Mouse (Mus musculus) gastrocnemius, postnatal 36 days (tissue): ENCODE measurements around the gene Ttc32. TPM values are rescaled to one million over a fixed set of nuclear protein-coding genes. Genes with fewer than 3 reads are reported as not detected.

Experiments used
- DNase-seq, 2 experiments: peaks; one replicate each; pipeline ENCODE4 v3.0.0; 2022
- intact Hi-C: fragments of 180-260 bp; cut with DNase I; formaldehyde crosslinking; loops from one replicate; pipeline ENCODE4 v1.15.1; 2025
- total RNA-seq, 2 experiments: library from RNA; stranded (reverse); gene quantifications; 2 replicates each; pipeline ENCODE4 v1.2.3; 2021

Gene Ttc32
- total RNA-seq, 2 experiments from 2014 or later, result 17.5 to 23.0 TPM

- no peak for DNase-seq
- intact Hi-C loops, result no loop called here
Observed at GRCm38 (mm10) chr12:9042316-9042715, 12.5 kb downstream of the Ttc32 start.

- intact Hi-C loops, result no loop called here
- no peak for DNase-seq
Observed at GRCm38 (mm10) chr12:9042759-9043158, 13.0 kb downstream of the Ttc32 start.

GRCm38 (mm10) chr12:9044666-9045065, 14.9 kb downstream of the Ttc32 start:
- DNase-seq, result no peak
- intact Hi-C loops, result no loop called here

GRCm38 (mm10) chr12:9046674-9047073, 16.9 kb downstream of the Ttc32 start:
- intact Hi-C loops, result no loop called here
- DNase-seq, result no peak

- DNase-seq, result no peak
- intact Hi-C loops, result no loop called here
Observed at GRCm38 (mm10) chr12:9048090-9048489, 18.3 kb downstream of the Ttc32 start.

GRCm38 (mm10) chr12:9050824-9051223, 21.0 kb downstream of the Ttc32 start:
- intact Hi-C loops, result loop anchor here (5.0 to 10.0 kb wide), 3 partner anchors 114 to 1386 kb away; no protein-coding TSS in a partner anchor

GRCm38 (mm10) chr12:9052075-9052829, 22.5 kb downstream of the Ttc32 start:
- DNase-seq, result peak; percentile 72 to 73
- intact Hi-C loops, result loop anchor here (5.0 to 10.0 kb wide), 3 partner anchors 113 to 1385 kb away; no protein-coding TSS in a partner anchor

More at GRCm38 (mm10) chr12:9050824-9051223, 21.0 kb downstream of the Ttc32 start:
- DNase-seq, result no peak

GRCm38 (mm10) chr12:9053345-9053744, 23.5 kb downstream of the Ttc32 start:
- no peak for DNase-seq
- intact Hi-C loops, result loop anchor here (5.0 to 10.0 kb wide), 3 partner anchors 111 to 1384 kb away; no protein-coding TSS in a partner anchor

GRCm38 (mm10) chr12:9054012-9054411, 24.2 kb downstream of the Ttc32 start:
- intact Hi-C loops, result loop anchor here (5.0 to 10.0 kb wide), 3 partner anchors 111 to 1383 kb away; no protein-coding TSS in a partner anchor
- no peak for DNase-seq

- intact Hi-C loops, result loop anchor here (5.0 to 10.0 kb wide), 2 partner anchors 110 to 1537 kb away; no protein-coding TSS in a partner anchor
Observed at GRCm38 (mm10) chr12:9055269-9055668, 25.5 kb downstream of the Ttc32 start.

GRCm38 (mm10) chr12:9059502-9059901, 29.7 kb downstream of the Ttc32 start:
- DNase-seq, result no peak
- intact Hi-C loops, result loop anchor here (5.0 to 10.0 kb wide), 2 partner anchors 105 to 1533 kb away; no protein-coding TSS in a partner anchor

More at GRCm38 (mm10) chr12:9055269-9055668, 25.5 kb downstream of the Ttc32 start:
- DNase-seq, result no peak

GRCm38 (mm10) chr12:9059965-9060364, 30.2 kb downstream of the Ttc32 start:
- intact Hi-C loops, result loop anchor here (5.0 to 10.0 kb wide), 2 partner anchors 105 to 1532 kb away; no protein-coding TSS in a partner anchor
- DNase-seq, result no peak

GRCm38 (mm10) chr12:9063611-9064010, 33.8 kb downstream of the Ttc32 start:
- intact Hi-C loops, result no loop called here
- DNase-seq, result no peak

GRCm38 (mm10) chr12:9071058-9071457, 41.3 kb downstream of the Ttc32 start:
- intact Hi-C loops, result no loop called here
- DNase-seq, result no peak

GRCm38 (mm10) chr12:9071493-9071892, 41.7 kb downstream of the Ttc32 start:
- DNase-seq, result no peak
- intact Hi-C loops, result no loop called here

GRCm38 (mm10) chr12:9077554-9078125, 47.8 kb downstream of the Ttc32 start:
- intact Hi-C loops, result no loop called here
- DNase-seq, result no peak

GRCm38 (mm10) chr12:9090226-9090625, 60.4 kb downstream of the Ttc32 start:
- intact Hi-C loops, result no loop called here
- DNase-seq, result no peak
